Mouse (Mus musculus): ENCODE results near the gene Dad1. TPM values are rescaled to one million over a fixed set of nuclear protein-coding genes. Genes with fewer than 3 reads are reported as not detected.

Dad1 gene
- total and polyA plus RNA-seq, 3 experiments, result 17.0 to 226 (median 115) TPM

DNA sequence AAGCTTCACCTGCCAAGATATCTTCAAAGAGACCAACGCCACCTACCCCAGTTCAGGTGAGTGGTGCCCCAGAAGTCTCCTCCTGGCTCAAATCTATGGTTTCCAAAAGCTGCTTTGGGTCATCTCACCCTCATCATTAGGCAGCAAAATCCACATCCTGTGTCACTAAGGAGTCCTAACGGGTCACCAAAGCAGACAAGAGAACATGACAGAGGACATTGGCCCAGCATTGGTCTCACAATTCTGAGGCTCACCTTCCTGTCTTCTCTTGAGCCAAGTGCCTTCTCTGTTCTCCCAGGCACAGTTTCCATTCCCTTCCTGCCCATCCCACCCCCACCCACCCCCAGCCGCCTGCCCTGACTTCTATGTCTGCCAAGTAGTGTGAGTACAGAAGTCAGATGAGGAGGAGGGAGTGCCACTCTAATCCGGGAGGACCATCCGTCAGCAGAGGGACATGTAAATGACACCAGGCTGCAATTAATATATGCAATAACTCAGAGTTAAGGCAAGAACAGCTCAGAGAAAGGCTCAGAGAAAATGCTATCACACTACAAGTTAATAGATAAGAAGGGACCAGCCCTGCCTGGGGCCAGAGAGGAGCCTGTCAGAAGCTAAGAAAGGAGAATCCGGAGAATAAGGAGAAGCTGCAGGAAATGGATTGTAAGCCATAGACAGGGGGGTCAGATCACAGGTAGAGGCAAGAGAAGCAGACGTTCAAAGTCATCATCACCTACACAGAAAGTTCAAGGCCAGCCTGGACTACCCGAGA lies 33.0 kb downstream of the Dad1 start:
- TF ChIP-seq GATA1 (IDR thresholded peaks at IDR 0.05; ENCODE audit: borderline replicate concordance, low read length) (no peak), CTCF (IDR thresholded peaks at IDR 0.05; ENCODE audit: low read depth, low read length) (no peak), GATA2 (IDR thresholded peaks at IDR 0.05; ENCODE audit: borderline replicate concordance, low read depth, low read length) (no peak), TAL1 (conservative IDR thresholded peaks at IDR 0.05; ENCODE audit: low read depth, low read length) (no peak), POLR2AphosphoS5 (IDR thresholded peaks at IDR 0.05; ENCODE audit: insufficient replicate concordance, low read depth, low read length) (no peak)
- Histone ChIP-seq H3K27me3 (ENCODE audit: insufficient read depth, low read length) (peaks cover 59% of the 10 kb centered on the region), H3K4me3 (ENCODE audit: low read depth, low read length) (no peak overlapping the region), H3K4me1 (ENCODE audit: insufficient read depth, low read depth, low read length) (peaks cover 41% of the 10 kb centered on the region), H3K36me3 (replicated peaks) (no peaks in the 10 kb centered on the region), H3K9me3 (replicated peaks) (no peaks in the 10 kb centered on the region)
- DNase-seq (ENCODE audit: low spot score), result no peak
- no peak for ATAC-seq (ENCODE audit: extremely low read depth, insufficient number of reproducible peaks, low FRiP score, poor library complexity, severe bottlenecking)

DNA sequence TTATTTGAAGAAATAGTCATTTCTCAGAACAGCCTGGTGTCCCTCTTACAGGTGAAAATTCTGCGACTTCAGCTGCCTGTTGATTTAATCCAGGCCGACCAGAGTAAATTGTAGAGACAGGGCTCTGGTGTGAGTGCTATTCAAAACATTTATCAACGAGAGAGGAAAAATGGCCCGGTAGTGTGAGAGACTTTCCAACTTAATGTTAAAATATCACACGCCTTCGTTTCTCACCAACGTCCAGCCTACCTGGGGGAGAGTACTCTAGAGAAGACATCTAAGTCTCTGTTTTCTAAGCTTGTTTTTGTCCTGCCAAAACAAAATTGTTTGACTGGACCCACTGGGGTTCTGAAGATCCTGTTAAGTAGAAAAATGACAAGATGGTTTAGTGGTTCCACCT lies 34.1 kb downstream of the Dad1 start:
- H3K27me3 ChIP-seq (ENCODE audit: insufficient read depth, low read length), result peaks cover 63% of the 10 kb centered on the region
- ATAC-seq (ENCODE audit: extremely low read depth, insufficient number of reproducible peaks, low FRiP score, poor library complexity, severe bottlenecking) (no peak), DNase-seq (ENCODE audit: low spot score) (no peak)
- no peak for TF ChIP-seq CTCF (IDR thresholded peaks at IDR 0.05; ENCODE audit: low read depth, low read length)
- no peak for TF ChIP-seq TAL1 (conservative IDR thresholded peaks at IDR 0.05; ENCODE audit: low read depth, low read length)
- TF ChIP-seq GATA2 (IDR thresholded peaks at IDR 0.05; ENCODE audit: borderline replicate concordance, low read depth, low read length), result no peak
- TF ChIP-seq GATA1 (IDR thresholded peaks at IDR 0.05; ENCODE audit: borderline replicate concordance, low read length), result no peak
- no peak for TF ChIP-seq POLR2AphosphoS5 (IDR thresholded peaks at IDR 0.05; ENCODE audit: insufficient replicate concordance, low read depth, low read length)
- H3K9me3 ChIP-seq (replicated peaks), result no peaks in the 10 kb centered on the region
- no peak overlapping the region for H3K4me3 ChIP-seq (ENCODE audit: low read depth, low read length)
- no peaks in the 10 kb centered on the region for H3K36me3 ChIP-seq (replicated peaks)
- H3K4me1 ChIP-seq (ENCODE audit: insufficient read depth, low read depth, low read length), result peaks cover 32% of the 10 kb centered on the region

DNA sequence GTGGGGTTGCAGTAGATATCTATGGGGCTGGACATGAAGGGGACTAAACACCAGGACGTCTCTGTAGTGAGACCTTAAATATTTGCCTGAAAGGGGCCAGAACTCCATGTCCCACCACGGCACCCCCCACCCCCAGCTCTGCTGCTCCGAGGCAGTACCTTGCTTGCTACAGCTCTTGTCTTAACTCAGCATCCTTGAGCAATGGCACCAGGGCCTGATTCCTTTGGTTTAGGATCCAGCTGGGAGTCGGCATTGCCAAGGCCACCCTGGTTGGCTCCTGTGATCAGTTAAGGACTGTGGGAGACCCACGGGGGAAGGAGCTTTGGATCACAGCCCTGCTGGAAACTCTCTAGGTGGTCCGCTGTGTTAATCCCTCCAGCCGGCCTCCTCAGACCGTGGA lies 34.6 kb downstream of the Dad1 start:
- no peak overlapping the region for H3K4me3 ChIP-seq (ENCODE audit: low read depth, low read length)
- TF ChIP-seq CTCF (IDR thresholded peaks at IDR 0.05; ENCODE audit: low read depth, low read length) (no peak), TAL1 (conservative IDR thresholded peaks at IDR 0.05; ENCODE audit: low read depth, low read length) (no peak), GATA2 (IDR thresholded peaks at IDR 0.05; ENCODE audit: borderline replicate concordance, low read depth, low read length) (no peak), POLR2AphosphoS5 (IDR thresholded peaks at IDR 0.05; ENCODE audit: insufficient replicate concordance, low read depth, low read length) (no peak), GATA1 (IDR thresholded peaks at IDR 0.05; ENCODE audit: borderline replicate concordance, low read length) (no peak)
- H3K27me3 ChIP-seq (ENCODE audit: insufficient read depth, low read length), result peaks cover 63% of the 10 kb centered on the region
- no peak for ATAC-seq (ENCODE audit: extremely low read depth, insufficient number of reproducible peaks, low FRiP score, poor library complexity, severe bottlenecking)
- H3K36me3 ChIP-seq (replicated peaks), result no peaks in the 10 kb centered on the region
- peaks cover 26% of the 10 kb centered on the region for H3K4me1 ChIP-seq (ENCODE audit: insufficient read depth, low read depth, low read length)
- H3K9me3 ChIP-seq (replicated peaks), result no peaks in the 10 kb centered on the region
- DNase-seq (ENCODE audit: low spot score), result no peak

DNA sequence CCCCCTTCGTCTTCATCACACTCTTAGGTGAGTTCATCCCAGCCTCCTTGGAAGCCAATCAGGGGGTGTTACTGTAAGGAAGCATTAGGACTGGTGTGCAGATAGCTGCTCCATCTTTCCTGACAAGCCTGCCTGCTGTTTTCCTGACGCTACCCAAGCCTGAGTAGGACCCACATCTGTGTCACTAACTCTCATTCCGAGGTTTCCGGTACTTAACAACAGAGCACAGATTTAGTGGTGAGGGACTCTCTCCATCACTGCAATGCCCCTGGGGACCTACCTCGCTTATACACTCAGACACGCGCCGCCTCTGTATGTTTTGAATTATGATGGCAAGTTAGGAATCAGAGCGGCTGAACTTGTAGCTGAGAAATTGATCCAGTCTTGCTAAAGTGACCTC lies 35.2 kb downstream of the Dad1 start:
- DNase-seq (ENCODE audit: low spot score) (no peak), ATAC-seq (ENCODE audit: extremely low read depth, insufficient number of reproducible peaks, low FRiP score, poor library complexity, severe bottlenecking) (no peak)
- H3K9me3 ChIP-seq (replicated peaks), result no peaks in the 10 kb centered on the region
- H3K27me3 ChIP-seq (ENCODE audit: insufficient read depth, low read length), result peaks cover 67% of the 10 kb centered on the region
- H3K36me3 ChIP-seq (replicated peaks), result no peaks in the 10 kb centered on the region
- no peak for TF ChIP-seq GATA2 (IDR thresholded peaks at IDR 0.05; ENCODE audit: borderline replicate concordance, low read depth, low read length)
- no peak for TF ChIP-seq POLR2AphosphoS5 (IDR thresholded peaks at IDR 0.05; ENCODE audit: insufficient replicate concordance, low read depth, low read length)
- no peak for TF ChIP-seq CTCF (IDR thresholded peaks at IDR 0.05; ENCODE audit: low read depth, low read length)
- TF ChIP-seq GATA1 (IDR thresholded peaks at IDR 0.05; ENCODE audit: borderline replicate concordance, low read length), result no peak
- TF ChIP-seq TAL1 (conservative IDR thresholded peaks at IDR 0.05; ENCODE audit: low read depth, low read length), result no peak
- H3K4me3 ChIP-seq (ENCODE audit: low read depth, low read length), result no peak overlapping the region
- peaks cover 26% of the 10 kb centered on the region for H3K4me1 ChIP-seq (ENCODE audit: insufficient read depth, low read depth, low read length)

DNA sequence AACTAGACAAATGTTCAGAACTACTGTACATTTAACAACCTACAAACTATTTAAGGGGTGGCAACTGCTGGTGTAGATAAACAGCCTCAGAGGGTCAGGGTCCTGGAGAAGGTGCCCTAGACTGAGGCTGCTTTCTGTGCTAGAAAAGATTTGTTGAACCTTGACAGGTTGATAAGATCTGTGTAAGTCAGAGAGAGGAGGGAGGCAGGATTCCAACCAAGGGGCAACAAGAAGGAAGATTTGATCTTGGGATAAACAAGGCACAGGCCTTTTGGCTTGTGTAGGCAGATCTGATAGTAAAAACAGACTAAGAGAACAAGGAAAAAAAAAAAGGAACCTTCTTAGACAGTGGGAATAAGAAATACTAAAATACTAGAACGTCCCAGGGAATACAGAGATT lies 35.7 kb downstream of the Dad1 start:
- Histone ChIP-seq H3K4me1 (ENCODE audit: insufficient read depth, low read depth, low read length) (peaks cover 22% of the 10 kb centered on the region), H3K4me3 (ENCODE audit: low read depth, low read length) (no peak overlapping the region), H3K9me3 (replicated peaks) (no peaks in the 10 kb centered on the region), H3K27me3 (ENCODE audit: insufficient read depth, low read length) (peaks cover 67% of the 10 kb centered on the region), H3K36me3 (replicated peaks) (no peaks in the 10 kb centered on the region)
- ATAC-seq (ENCODE audit: extremely low read depth, insufficient number of reproducible peaks, low FRiP score, poor library complexity, severe bottlenecking) (no peak), DNase-seq (ENCODE audit: low spot score) (no peak)
- TF ChIP-seq GATA1 (IDR thresholded peaks at IDR 0.05; ENCODE audit: borderline replicate concordance, low read length), result no peak

DNA sequence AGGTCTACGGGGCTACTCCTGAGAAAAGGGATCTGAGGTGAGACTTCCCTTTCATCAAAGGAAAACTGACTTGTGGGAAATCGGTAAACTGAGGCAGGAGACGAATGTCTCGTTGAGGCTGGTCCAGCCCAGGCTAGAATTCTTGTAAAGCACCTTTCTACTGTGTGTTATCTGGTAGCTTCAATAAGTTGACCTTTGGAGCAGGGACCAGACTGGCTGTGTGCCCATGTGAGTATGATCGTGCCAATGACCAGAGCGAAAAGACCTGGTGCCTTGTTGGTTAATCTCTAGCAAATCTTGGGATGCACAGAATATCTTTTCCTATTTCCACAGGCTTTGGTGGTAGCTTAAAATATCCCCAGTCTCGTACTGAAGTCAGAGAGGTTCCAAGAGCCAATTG lies 37.8 kb downstream of the Dad1 start:
- ATAC-seq (ENCODE audit: extremely low read depth, insufficient number of reproducible peaks, low FRiP score, poor library complexity, severe bottlenecking), result no peak
- Histone ChIP-seq H3K9me3 (replicated peaks) (no peaks in the 10 kb centered on the region), H3K27me3 (ENCODE audit: insufficient read depth, low read length) (peaks cover 81% of the 10 kb centered on the region), H3K36me3 (replicated peaks) (no peaks in the 10 kb centered on the region), H3K4me1 (ENCODE audit: insufficient read depth, low read depth, low read length) (peaks cover 10% of the 10 kb centered on the region), H3K4me3 (ENCODE audit: low read depth, low read length) (no peak overlapping the region)
- DNase-seq (ENCODE audit: low spot score), result no peak
- no peak for TF ChIP-seq GATA2 (IDR thresholded peaks at IDR 0.05; ENCODE audit: borderline replicate concordance, low read depth, low read length)
- no peak for TF ChIP-seq CTCF (IDR thresholded peaks at IDR 0.05; ENCODE audit: low read depth, low read length)
- no peak for TF ChIP-seq POLR2AphosphoS5 (IDR thresholded peaks at IDR 0.05; ENCODE audit: insufficient replicate concordance, low read depth, low read length)

Data from G1E (cell line).